Mouse (Mus musculus) splenic B cell, adult 2 months (primary cell): ENCODE results near the gene Slc41a3.

Source experiments
- DNase-seq: peaks from one replicate; pipeline ENCODE4 v3.0.0-alpha.2; 2011; ENCODE audit warnings: low read depth, low spot score
- H3K27me3 ChIP-seq: 2 replicates; pipeline ENCODE4 v1.6.1; 2012; ENCODE audit warnings: mild to moderate bottlenecking, low read length, moderate library complexity, mixed read lengths; ENCODE audit not compliant: control insufficient read depth, poor library complexity, insufficient read depth, severe bottlenecking
- H3K36me3 ChIP-seq: 2 replicates; pipeline ENCODE4 v1.6.1; 2012; ENCODE audit warnings: mild to moderate bottlenecking, low read length, moderate library complexity, mixed read lengths; ENCODE audit not compliant: control insufficient read depth, poor library complexity, insufficient read depth, severe bottlenecking

Slc41a3 gene

DNA sequence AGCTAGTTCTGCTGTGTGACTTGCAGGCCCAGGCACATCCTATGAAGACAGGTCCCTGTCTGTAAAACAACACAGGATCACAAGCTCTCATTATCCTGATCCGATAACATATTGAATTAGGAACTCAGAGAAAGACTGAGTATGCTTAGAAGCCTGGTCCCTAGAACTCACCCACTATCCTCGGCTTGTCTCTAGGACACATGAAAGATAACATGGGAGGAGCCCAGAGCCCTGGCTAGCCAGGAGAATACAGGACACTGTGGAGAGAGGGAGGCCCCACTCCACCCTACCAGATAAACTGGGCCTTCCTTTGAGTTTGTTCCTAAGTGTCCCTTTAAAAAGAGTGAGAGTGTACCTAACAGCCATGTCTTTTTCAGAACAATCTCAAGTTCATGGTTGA lies 55.4 kb downstream of the Slc41a3 start:
- Histone ChIP-seq H3K36me3 (no peaks in the 10 kb centered on the region; the same call in none of the 2 replicates), H3K27me3 (no peaks in the 10 kb centered on the region)
- no peak for DNase-seq

GRCm38 (mm10) chr6:90660398-90661028 lies 56.0 kb downstream of the Slc41a3 start:
- Histone ChIP-seq H3K36me3 (peaks cover 2% of the 10 kb centered on the region), H3K27me3 (no peaks in the 10 kb centered on the region)
- no peak for DNase-seq

DNA sequence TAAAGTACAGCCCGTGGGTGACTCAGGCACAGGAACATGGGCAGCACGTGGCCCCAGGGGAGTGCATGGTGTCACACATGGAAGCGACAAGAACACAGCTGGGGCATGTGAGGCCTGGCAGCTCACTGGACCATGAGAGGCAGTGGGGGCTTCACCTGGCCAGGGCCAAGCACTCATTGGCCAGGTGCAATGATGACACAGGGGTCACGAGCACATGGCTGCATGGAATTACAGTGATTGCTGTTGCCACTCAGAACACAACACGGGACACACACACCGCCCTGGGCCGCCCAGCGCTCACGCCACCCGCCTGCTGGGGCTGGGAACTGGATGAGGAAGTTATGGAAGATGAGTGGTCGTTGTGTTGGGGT lies 56.5 kb downstream of the Slc41a3 start:
- peaks cover 2% of the 10 kb centered on the region for H3K36me3 ChIP-seq
- H3K27me3 ChIP-seq = no peaks in the 10 kb centered on the region
- DNase-seq = peak; percentile 83

GRCm38 (mm10) chr6:90662148-90662547 lies 57.6 kb downstream of the Slc41a3 start:
- Histone ChIP-seq H3K36me3 (peaks cover 2% of the 10 kb centered on the region), H3K27me3 (no peaks in the 10 kb centered on the region)
- DNase-seq = no peak

DNA sequence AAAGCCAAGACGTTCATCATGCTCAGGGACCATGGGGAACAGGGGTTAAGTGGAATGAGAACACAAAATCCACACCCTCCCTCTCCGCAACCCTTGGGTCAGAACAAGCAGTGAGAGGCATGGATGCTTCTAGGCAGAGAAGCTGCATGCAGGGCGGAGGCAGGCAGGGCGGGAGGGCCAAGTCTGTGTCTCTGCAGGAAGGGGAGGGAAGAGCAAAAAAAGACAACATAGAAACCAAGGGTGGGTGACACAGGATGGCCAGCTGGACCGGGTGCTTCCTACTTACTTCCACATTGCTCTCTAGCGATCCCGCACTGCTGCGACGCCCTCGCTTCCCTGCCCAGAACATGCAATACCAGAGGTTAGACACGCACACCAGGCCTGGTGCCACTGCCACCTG lies 59.2 kb downstream of the Slc41a3 start:
- H3K27me3 ChIP-seq = no peaks in the 10 kb centered on the region
- DNase-seq = no peak

GRCm38 (mm10) chr6:90668693-90669092 lies 64.2 kb downstream of the Slc41a3 start:
- H3K36me3 ChIP-seq = peaks cover 39% of the 10 kb centered on the region
- no peaks in the 10 kb centered on the region for H3K27me3 ChIP-seq
- no peak for DNase-seq

More for the DNA sequence above, 59.2 kb downstream of the Slc41a3 start:
- H3K36me3 ChIP-seq = peaks cover 13% of the 10 kb centered on the region

DNA sequence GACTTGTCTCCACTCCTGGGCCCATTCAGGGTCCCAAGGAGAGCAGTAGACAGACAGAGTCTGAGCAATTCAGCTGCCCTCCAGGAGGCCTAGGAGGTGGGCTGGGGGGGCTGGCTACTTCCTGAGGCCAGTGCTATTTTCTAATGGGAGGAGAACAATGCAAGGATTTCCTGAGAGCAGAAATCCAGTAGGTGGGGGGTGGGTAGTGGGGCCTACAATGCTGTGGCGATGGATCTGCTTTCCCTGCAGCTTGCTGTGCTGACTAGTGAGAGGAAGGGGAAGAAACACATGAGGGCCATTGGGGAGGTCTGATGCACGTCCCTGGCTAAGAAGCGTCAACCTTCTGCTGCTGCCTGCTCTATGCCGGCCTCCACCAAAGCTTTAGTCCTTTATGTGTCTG lies 74.2 kb downstream of the Slc41a3 start:
- Histone ChIP-seq H3K36me3 (peaks cover 14% of the 10 kb centered on the region), H3K27me3 (no peaks in the 10 kb centered on the region)
- DNase-seq = no peak

- Histone ChIP-seq H3K36me3 (peaks cover 15% of the 10 kb centered on the region), H3K27me3 (no peaks in the 10 kb centered on the region)
- DNase-seq = no peak
Observed at GRCm38 (mm10) chr6:90680401-90680800, 75.9 kb downstream of the Slc41a3 start.

DNA sequence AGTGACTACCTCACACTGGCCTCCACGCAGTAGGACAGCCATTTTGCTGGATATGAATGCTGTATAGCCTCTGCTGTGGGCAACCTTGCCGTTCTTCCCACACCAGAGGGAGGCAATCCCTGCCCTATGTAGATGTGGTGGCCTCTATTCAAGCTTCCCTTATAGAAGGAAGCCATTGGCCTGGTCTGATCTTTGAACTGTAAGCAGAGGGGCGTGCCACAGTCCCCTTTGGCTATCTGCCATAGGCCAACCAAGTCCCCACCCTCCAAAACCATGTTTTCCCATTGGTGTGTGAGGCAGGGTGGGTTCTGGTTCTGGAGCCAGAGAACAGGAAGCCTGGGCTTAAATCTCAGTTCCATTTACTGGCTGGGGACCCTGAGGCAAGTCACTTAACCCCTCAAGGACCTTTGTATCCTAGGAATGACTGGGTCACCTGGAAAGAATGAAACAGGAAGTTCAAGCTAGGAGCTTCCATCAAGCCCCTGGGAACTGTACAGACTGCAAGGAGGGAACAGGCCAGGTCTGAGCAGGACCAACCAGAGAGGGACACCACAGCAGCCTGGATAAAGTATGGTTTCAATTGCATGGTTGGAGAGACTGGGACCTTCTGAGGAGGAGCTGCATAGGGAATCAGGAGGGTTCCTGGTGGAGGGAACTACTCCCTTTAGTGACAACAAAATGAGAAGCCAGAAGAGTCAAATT lies 79.5 kb downstream of the Slc41a3 start:
- H3K36me3 ChIP-seq = peaks cover 8% of the 10 kb centered on the region
- no peak for DNase-seq
- no peaks in the 10 kb centered on the region for H3K27me3 ChIP-seq

DNA sequence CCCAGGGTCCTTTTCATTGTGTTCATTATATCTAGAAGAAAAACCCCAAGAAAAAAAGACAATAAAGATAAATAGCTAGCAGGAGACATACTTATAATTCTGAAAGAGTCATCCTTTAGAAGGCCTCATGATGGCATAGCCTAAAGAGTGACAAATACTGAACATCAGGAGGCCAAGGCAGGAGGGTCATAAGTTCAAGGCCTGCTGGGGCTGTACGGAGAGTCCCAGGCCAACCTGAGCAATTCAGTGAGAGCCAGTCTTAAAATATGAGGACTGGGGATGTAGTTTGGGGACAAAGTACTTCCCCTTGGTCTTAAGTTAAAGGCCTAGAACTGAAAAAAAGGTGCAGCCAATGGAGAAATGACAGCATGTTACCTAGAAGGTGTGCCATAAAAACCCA lies 82.3 kb downstream of the Slc41a3 start:
- Histone ChIP-seq H3K36me3 (peaks cover 15% of the 10 kb centered on the region), H3K27me3 (no peaks in the 10 kb centered on the region)
- no peak for DNase-seq

DNA sequence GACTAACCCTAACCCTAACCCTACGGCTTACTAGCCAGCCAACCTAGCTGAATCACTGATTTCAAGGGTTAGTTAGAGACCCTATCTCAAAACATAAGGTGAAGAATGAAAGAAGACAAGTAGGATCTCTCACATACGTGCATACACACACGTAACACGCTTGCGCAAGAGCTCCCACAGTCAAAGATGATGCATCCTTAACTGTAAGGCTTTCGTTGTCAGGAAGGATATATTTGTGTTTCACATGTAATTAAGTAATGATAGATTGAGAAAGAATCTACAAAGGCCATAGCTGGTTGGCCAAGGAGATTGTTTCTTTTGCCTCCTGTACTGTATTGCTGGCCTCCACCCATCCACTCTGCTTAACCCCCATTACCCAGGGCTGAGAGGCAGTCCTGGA lies 83.5 kb downstream of the Slc41a3 start:
- Histone ChIP-seq H3K27me3 (no peaks in the 10 kb centered on the region), H3K36me3 (peaks cover 21% of the 10 kb centered on the region)
- DNase-seq = no peak

DNA sequence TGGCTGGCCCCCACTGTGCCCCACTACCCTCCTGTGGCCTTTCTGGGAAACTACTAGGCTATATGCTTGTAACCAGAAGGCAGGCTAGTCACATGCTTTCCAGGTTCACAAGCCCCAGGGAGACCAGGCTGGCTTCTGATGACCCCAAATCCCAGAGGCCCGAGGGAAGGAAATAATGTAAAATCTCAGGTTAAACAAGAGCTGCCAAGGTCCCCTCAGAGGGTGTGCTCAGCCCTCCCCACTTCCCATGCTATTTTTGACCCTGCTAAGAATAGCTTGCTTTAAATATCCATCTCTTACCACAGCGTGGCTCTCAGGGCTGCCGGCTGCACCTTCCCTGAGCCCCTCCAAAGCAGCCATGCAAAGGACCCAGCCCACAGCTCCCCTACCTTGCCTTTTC lies 84.2 kb downstream of the Slc41a3 start:
- H3K27me3 ChIP-seq = no peaks in the 10 kb centered on the region
- peaks cover 25% of the 10 kb centered on the region for H3K36me3 ChIP-seq
- DNase-seq = peak; percentile 29

DNA sequence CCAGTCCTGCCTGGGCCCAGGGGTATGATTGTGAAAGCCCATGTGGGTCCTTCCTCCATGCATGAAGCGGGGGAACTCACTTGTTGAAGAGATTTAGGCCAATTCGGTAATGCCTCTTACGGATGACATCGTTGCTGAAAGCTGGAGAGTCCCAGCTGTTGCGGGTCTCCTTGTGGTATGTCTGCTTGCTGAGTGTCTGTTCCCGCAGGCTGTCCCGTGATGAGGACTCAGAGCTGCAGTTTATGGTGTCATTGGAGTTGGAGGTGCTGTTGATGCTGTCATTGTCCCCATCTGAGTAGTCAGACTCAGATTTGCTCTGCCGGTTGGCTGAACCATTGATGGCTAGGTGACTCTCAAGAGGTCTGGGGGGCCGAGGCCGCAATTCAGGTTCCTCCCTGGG lies 85.0 kb downstream of the Slc41a3 start:
- Histone ChIP-seq H3K36me3 (peaks cover 31% of the 10 kb centered on the region), H3K27me3 (no peaks in the 10 kb centered on the region)
- no peak for DNase-seq

GRCm38 (mm10) chr6:90691935-90692334 lies 87.4 kb downstream of the Slc41a3 start:
- Histone ChIP-seq H3K36me3 (peaks cover 29% of the 10 kb centered on the region), H3K27me3 (no peaks in the 10 kb centered on the region)
- DNase-seq = no peak

GRCm38 (mm10) chr6:90692404-90692803 lies 87.9 kb downstream of the Slc41a3 start:
- DNase-seq = no peak
- Histone ChIP-seq H3K27me3 (no peaks in the 10 kb centered on the region), H3K36me3 (peaks cover 29% of the 10 kb centered on the region)

- H3K27me3 ChIP-seq = no peaks in the 10 kb centered on the region
- no peak for DNase-seq
- peaks cover 21% of the 10 kb centered on the region for H3K36me3 ChIP-seq
Observed at GRCm38 (mm10) chr6:90695754-90696153, 91.2 kb downstream of the Slc41a3 start.
